Mouse (Mus musculus): ENCODE measurements around the gene Fuca2. TPM values are rescaled to one million over a fixed set of nuclear protein-coding genes. Genes with fewer than 3 reads are reported as not detected.
"Not testable (repeated sequence)": the region's sequence is repeated elsewhere in the genome, so short reads cannot be mapped to it uniquely, and the experiment has no call there.

The Fuca2 gene
- 10 to 100 TPM; 42.4 to 43.0 TPM for total RNA-seq (2021)
- long read RNA-seq, full-length matches to known transcripts: 42 of 54 reads
- long read RNA-seq, partial matches to known transcripts: 8 of 54 reads
- long read RNA-seq, other reads (novel, unspliced or antisense): 4 of 54 reads

DNA sequence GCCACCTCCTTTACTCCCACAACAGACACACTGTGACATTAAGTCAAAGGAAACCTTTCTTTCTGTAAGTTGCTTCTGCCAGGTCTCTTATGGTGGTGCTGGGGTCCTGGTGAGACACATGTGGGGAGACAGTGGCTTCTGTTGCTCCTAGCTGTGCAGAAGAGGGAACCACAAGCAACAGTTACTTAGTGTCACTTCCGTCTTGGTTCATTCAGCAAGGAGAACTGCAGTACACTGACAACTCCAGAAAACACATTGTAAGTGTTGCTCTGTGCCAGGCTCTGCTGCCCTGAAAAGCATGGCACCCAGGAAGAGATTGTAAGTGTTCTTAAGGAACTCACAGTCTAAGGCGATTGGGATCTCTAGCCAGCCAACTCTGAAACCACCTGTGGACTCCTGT is at the start of gene Fuca2:
TSS of gene Fuca2 (plus strand) at position 210 of the 400 bp plus-strand sequence.
- DNase-seq (ENCODE audit: low spot score in 2 of 2): no peak

DNA sequence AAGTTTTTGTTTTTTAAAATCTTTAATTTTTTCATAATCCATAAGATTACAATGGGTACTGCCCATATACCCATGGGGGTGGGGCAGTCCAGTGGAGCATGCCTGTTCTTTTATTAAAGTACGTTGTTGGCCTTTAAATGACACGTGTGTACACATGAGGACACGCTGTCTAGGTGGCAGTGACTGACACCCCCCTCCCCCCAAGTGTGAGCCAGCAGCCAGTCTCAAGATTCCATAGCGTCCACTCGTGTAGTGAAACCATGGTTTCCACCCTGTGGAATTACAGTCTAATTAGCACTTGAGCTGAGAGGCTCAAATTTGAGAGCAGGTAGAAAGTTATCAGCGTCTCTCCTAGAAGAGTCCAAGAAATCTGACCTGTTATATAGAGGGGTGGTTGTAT is 47.7 kb upstream of the Fuca2 start:
- DNase-seq (ENCODE audit: low spot score in 2 of 2): no peak

DNA sequence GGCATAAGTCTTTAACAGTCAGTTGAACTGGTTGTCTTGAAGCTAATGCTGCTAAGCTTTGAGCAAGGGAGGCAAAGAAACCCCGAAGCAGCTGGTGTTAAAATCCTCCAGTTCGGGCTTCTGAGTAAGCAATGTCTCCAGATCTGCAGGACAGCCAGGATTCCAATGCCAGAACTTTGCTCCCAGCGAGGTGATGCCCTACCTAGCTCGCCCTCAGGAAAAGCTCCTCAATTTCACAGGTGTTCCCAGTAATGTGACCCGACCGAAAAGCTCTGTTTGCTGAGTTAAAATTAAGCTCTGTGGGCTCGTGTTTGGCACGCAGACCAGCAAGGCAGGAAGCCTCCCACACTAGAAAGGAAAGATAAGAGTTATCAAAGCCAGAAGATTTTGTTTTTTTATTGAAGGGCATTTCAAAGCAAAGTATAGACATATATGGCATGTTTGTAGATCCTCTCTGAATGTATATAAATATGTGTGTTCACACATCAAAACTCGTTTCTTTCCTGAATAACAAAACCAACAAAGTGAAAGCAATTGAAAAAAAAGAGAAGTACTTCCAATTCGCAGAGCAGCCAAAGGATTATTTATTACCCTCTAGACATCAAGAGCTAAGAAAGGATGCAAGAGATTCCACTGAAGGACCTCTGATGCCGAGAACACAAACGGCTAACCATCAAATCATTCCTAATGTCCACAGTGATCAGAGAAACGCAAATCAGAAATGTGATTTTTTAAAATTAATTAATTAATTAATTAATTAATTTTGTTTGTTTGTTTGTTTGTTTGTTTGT is 45.9 kb upstream of the Fuca2 start:
- no peak for DNase-seq (ENCODE audit: low spot score in 2 of 2)

DNA sequence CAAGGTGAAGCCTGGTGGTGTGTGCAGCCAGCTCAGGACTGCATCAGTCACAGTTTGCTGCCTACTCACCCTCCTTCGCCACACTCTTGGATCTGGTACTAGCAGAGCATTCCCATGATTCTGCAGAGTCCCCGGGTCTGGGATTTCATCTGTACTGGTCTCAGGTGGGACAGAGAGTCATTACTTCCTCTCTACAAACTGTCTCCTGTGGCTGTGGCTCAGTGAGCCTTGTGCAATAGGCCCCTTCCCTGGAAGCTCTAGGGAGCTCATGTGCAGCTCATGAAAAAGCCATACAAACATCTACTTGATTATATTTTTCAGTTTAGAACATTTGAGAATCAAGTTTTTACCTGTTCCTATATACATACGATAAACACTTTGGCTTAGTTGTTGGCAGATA is 35.0 kb upstream of the Fuca2 start:
- DNase-seq (ENCODE audit: low spot score in 2 of 2): not testable (repeated sequence)

DNA sequence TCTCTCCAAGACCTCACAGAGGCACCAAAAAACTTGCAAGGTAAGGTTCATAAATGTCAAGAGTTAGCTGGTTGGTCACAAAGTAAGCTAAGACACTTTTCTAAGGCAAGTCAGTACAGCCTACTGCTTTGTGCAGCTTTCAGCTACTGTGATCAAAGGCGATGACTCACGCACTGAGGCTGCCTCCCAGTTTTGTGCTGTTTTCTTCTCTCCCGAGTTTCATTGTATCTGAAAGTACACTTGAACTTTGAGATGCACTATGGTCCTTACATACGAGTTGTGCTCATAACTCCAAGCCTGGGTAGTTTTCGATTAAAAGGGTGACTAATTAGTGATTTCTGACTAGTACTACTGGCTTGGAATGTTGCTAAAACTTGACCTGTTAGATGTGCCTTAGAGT is 32.4 kb upstream of the Fuca2 start:
- no peak for DNase-seq (ENCODE audit: low spot score in 2 of 2)

DNA sequence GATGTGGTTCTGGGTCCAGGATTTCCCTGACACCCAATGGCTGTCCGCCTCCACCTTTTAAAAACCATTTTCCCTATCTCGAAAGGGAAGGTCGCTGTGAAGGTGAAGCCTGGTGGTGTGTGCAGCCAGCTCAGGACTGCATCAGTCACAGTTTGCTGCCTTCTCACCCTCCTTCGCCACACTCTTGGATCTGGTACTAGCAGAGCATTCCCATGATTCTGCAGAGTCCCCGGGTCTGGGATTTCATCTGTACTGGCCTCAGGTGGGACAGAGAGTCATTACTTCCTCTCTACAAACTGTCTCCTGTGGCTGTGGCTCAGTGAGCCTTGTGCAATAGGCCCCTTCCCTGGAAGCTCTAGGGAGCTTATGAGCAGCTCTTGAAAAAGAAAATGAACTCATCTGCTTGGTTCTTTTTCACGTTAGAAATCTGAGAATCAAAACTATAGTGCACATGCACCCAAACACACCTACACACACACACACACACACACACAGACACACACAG is 31.3 kb upstream of the Fuca2 start:
- not testable (repeated sequence) for DNase-seq (ENCODE audit: low spot score in 2 of 2)

DNA sequence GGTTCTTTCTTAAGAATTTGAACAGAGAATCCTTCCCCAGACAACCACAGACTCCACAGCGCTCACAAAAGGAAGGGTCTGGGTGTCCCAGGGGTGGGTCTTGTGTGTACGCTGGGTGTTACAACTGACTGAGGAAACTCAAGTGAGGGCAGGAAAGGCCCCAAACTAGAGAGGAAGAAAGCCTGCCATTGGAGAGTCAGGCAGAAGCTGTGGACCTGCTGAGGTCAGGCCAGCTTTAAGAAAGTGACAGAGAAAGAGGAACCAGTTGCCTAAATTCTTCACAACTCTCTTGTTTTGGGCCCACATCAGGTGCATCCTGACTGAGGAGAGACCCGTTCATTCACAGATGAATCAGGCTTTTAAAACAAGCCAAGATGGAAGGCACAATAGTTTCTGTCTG is 29.1 kb upstream of the Fuca2 start:
- DNase-seq (ENCODE audit: low spot score in 2 of 2): no peak

DNA sequence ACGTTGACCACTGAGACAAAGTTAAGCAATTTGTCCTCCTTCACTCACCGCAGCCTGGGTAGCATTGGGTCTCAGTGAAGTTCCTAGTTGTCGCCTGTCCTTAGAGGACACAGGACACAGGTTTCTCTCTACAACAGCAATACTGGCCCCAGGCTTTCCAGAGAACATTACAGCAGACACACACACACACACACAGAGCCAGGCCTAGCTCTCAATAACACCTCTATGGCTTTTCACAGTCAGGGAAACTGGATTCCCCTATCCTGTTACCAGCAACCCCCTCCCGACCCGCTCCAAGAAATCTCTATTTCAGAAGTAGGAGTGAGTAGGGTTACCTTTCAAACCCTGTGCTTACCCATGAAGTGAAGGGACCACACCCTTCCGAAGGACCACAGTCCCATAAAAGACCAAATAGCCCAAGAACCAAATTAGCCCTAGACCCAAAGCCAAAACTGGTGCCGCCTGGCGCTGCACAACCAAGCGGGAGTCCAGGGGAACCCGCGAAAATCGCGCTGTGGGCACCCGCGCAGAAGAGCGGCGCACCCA is 26.0 kb upstream of the Fuca2 start:
- no peak for DNase-seq (ENCODE audit: low spot score in 2 of 2)

DNA sequence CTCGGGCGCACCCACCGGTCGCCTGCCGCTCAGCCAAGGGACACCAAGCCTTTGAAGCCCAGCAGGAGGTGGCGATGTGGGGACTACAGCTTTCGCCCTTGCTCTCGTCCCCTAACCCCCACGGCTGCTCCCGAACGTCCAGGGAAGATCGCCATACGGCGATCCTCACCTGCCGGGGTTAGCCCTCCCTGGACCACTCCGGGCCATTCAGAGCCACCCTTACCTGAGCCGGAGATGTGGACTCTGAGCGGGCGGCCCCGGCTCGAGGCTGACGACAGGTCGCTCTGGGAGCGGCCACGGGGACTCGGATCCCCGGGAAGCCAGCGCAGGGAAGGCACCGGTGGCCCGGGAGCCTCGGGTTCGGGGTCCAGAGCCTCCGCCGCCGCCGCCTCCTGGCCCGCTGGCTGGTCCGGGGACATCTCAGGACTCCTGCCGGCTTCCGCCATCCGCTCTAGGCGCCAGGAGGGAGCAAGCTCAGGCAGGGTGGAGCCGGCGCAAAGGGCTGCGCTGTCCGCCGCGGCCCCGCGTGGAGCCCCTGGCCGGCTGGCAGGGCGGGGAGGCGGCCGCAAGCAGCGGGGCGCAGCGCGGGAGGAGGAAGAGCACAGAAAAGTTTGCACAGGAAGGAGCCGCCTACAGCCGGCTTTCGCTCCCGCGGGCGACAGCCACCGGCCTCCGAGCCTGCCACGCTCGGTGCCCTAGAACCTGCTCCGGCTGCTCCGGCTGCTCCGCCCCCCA is 25.3 kb upstream of the Fuca2 start, which contains the start of gene Phactr2:
TSS of gene Phactr2 (minus strand) at position 580 of the 735 bp plus-strand sequence.
- DNase-seq (ENCODE audit: low spot score in 2 of 2): peak; percentile 15 to 40

DNA sequence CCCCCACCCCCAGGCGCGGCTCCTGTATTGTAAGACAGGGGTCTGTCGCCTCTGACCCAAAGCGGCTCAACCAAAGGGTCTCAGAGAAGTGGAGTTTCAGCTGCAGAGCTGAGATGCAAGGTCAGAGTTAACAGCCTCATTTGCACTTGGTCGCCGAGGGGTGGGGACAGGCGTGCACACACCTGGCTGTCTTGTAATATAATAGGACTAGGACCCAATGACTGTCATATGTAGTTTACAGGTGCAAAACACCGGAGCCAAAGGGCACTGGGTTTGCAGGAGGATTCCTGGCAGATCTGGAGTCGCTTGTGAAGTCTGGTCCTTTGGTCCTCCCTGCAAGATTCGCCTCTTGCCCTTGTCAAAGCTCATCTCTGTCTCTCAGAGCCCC is 24.8 kb upstream of the Fuca2 start:
- no peak for DNase-seq (ENCODE audit: low spot score in 2 of 2)

DNA sequence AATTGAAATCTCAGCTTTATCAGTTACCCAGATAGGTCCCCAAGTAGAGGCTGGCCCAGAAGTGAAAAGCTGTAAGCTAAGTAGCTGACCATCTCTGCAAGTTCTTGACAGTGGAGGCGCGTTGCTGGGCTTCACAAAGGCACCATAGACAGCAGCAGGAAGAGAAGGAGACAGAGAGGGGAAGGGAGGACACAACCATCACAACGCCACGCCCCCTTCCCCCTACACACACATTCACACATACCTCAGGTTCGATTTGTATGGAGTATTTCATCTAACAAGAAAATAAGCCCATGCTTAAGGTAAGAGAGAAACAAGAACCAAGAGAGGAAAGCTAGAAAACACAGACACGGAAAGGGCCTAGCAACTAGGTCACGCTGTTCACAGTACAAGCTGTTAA is 24.2 kb upstream of the Fuca2 start:
- peak in 1 of 2 experiments; percentile 12 for DNase-seq (ENCODE audit: low spot score in 2 of 2)

DNA sequence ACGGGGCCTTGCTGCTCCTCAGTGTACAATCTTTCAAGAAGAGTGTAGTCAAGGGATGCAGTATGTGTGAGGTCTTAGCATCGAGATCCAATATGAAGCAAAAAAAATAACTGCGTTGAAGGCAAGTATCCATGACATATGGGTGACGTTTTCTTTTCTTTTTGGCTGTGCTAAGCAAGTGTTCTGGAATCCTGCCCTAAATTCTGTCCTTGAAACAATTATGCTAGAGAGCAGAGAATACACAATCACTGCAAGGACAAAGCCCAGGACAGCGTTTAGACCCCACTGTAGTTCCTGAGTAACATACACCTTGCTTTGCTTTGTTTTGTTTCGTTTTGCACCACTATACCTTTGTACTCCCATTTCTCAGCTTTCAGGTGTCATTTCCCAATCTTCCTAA is 20.0 kb upstream of the Fuca2 start:
- DNase-seq (ENCODE audit: low spot score in 2 of 2): no peak

DNA sequence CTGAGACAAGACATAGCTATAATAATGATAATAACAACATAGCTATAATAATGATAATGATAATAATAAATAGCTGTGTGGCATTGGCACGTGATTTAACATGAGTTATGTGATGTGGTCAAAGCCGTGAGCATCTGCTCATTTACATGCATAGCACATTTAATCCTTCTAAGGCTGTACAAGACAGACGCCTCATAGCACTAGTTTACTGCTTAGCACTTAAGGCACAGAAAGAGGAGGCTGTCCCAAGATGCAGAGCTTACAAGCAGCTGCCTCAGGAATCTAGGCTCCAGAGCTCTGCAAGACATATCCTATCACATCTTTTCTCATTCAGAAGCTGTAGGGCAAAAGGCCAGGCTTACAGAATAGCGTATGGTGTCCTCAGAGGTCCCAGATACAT is 13.4 kb upstream of the Fuca2 start:
- no peak for DNase-seq (ENCODE audit: low spot score in 2 of 2)

DNA sequence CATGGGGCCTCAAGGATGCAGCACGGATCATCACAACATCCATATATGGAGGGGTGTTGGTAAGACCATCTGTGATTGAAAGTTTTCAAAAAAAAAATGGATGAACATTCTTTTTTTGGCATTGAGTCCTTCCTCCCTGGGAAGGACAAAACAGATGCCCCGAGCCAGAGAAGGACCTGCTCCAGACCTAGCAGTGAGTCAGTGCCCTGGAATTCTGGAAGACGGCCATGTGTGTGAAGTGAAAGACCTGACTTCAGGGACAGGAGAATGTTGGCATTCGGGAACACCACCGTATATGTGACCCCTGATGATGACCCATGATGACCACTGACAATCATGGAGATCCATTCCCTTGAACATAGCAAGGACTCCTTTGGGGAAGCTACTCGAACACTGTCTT is 9.7 kb upstream of the Fuca2 start:
- DNase-seq (ENCODE audit: low spot score in 2 of 2): no peak

DNA sequence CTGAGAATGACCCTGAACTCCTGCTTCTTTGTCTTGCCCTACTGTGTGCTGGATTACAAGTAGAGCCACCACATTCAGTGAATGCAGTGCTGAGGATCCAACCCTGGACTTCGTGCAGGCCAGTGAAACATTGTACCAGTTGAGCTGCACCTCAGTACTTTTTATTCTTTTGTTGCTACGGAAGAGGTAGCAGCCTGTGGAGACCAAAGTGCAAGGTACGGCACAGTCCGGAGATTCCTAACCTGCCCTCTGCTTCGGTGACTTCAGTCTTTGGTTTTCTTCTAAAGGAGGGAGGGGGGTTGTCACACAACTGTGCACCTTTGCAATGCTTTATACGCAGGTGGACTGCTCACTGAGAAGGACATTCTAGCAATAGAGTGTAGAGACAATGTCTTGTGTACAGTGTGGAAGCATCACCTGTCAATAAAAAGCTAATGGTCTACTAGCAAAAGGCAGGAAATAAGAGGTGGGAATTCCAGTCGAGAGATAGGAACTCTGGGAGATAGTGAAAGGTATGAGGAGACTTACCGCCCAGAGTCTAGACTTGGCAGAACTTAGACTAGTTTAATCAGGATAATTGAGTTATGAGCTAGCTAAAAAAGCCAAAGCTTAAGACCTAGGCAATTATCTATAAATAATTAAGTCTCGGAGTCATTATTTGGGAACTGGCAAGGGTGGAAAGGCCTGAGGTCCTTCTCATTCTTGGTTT is 5.2 kb upstream of the Fuca2 start:
- no peak for DNase-seq (ENCODE audit: low spot score in 2 of 2)

DNA sequence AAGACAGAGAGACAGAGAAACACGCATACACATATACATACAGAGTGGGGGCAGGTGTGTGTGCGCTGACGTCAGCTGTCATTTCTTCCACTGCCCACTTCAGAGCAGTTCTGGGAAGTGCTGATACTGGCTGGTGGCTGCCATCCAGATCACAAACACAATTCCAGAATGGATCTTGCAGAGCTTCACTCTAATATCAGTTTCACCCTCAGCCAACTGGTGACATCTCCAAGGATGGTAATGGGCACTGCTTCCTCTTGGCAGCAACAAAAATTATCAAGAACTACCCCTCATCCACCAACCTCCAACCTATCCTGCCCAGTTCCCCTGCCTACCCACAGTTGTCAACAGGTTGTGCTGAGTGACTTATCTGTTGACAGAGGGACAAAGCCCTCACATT is 3.0 kb upstream of the Fuca2 start:
- DNase-seq (ENCODE audit: low spot score in 2 of 2): no peak

DNA sequence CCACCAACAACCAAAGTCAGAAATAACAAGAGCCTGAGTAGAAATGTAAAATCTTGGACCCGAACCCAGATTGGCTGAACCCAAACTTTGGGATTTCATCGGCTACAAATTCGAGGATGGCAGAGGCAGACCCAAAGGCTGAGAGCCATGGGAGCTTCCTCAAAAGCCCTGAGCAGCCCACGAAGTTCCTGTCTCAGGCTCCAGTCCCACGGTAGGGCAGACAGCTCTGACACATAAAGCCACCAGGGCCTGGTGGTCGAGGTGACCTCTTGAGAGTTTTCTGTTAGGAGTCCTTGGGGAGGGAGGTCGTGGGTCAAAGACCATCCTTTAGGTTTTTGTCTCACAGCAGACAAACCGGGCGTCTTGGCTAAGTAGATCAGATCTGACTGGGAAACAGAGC is 1.1 kb downstream of the Fuca2 start:
- DNase-seq (ENCODE audit: low spot score in 2 of 2): no peak

DNA sequence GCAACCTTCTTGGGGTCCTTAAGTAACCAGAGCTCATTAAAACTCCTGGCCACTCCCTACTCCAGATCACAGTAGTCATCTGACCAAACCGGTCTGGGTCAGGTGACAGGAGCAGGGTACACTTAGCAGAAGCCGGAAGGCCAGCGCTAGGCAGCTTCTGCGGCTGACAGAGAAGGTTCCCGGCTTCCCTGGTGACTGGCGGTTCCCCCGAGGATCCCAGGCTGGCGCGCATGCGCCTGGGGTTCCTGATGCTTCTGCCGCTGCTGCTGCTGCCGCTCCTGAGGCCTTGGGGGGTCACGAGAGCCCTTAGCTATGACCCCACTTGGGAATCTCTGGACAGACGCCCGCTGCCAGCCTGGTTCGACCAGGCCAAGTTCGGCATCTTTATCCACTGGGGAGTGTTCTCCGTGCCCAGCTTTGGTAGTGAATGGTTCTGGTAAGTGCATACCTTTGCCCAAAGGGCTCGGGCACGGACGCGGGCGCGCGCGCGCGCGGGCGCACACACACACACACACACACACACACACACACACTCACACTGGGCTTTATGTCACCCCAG is 1.7 kb downstream of the Fuca2 start:
- DNase-seq (ENCODE audit: low spot score in 2 of 2): peak; percentile 87 to 90

DNA sequence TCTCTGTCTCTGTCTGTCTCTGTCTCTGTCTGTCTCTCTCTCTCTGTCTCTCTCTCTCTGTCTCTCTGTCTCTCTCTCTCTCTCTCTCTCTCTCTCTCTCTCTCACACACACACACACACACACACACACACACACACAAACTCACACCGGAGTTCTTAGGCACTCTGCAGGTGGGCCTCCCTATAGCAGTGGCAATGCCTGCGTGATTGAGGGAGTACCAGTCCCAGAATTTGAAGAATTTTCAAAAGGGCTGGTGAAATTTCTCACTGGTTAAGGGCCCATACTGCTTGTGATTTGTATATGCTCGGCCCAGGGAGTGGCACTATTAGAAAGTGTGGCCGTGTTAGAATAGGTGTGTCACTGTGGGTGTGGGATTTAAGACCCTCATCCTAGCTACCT is 2.2 kb downstream of the Fuca2 start:
- DNase-seq (ENCODE audit: low spot score in 2 of 2): not testable (repeated sequence)

DNA sequence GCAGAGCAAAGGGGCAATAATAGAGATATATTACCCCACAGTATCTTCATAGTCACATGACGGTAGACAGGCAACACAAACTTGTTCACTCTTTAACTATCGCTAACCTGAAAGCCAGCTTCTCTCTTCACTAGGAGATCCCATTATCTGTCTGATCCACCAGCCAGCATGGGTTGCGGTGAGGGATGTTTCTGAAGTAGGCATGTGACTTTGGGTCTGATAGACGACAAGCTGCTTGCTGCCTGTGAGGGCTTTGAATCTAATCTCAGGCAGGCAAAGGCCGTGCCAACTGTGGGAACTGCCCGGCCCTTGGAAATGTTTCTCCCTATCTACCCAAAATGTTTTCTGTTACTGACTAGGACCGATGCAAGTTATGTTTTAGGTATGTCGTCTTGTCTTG is 3.0 kb downstream of the Fuca2 start:
- DNase-seq (ENCODE audit: low spot score in 2 of 2): no peak

DNA sequence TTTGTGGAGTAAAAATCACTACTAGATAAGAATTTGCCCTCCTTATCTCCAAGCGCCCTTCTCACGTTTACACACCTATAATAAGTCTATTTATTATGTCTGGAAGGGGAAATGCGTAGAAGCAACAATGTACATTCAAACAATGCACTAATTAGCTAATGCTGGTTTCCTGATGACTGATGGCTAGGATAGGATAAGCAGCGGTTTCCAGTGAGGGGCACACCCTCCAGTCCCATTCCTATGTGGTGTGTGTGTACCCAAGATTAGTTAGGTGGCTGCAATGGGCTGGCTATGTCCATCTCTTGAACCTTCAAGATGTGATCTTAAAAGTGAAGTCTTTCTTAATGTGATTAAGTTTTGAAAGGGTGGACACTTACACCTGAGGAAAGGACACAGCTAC is 22.5 kb downstream of the Fuca2 start:
- DNase-seq (ENCODE audit: low spot score in 2 of 2): no peak
